Mouse (Mus musculus): ENCODE results near the gene Arl4d. TPM values are rescaled to one million over a fixed set of nuclear protein-coding genes. Genes with fewer than 3 reads are reported as not detected.

Gene Arl4d
- total and polyA plus RNA-seq, 2 experiments, result 21.0 to 87.9 TPM

GRCm38 (mm10) chr11:101665636-101665992 lies 273 bp downstream of the Arl4d start:
- peaks cover 25% of the 10 kb centered on the region for H3K4me1 ChIP-seq (ENCODE audit: control insufficient read depth, insufficient read depth, low read length)
- peak overlapping the region; percentile 58 for H3K27ac ChIP-seq (replicated peaks; ENCODE audit: insufficient read depth, low read depth, low read length)

GRCm38 (mm10) chr11:101666626-101667345 lies 1.4 kb downstream of the Arl4d start:
- H3K4me1 ChIP-seq (ENCODE audit: control insufficient read depth, insufficient read depth, low read length), result peaks cover 23% of the 10 kb centered on the region

More at GRCm38 (mm10) chr11:101665636-101665992, 273 bp downstream of the Arl4d start:
- Histone ChIP-seq H3K27me3 (ENCODE audit: control insufficient read depth, insufficient read depth, low read length) (no peaks in the 10 kb centered on the region), H3K9ac (ENCODE audit: low read depth, low read length) (peak overlapping the region; percentile 75), H3K79me2 (ENCODE audit: control insufficient read depth, insufficient read depth, low read length) (peaks cover 11% of the 10 kb centered on the region; the same call in 1 of the 2 replicates), H3K36me3 (ENCODE audit: control insufficient read depth, insufficient read depth, low read length) (no peaks in the 10 kb centered on the region), H3K4me3 (ENCODE audit: insufficient read depth, low read depth, low read length) (peak overlapping the region; percentile 63)
- TF ChIP-seq POLR2A (IDR thresholded peaks at IDR 0.05; ENCODE audit: extremely low read depth, insufficient read depth, low read length), result no peak
- no peak for TF ChIP-seq CTCF (IDR thresholded peaks at IDR 0.05; ENCODE audit: low read depth, low read length)
- no peak for DNase-seq (ENCODE audit: extremely low read depth, low read depth, low spot score)
- under 1% methylated on average over 24 of the region's 24 CpGs for WGBS

GRCm38 (mm10) chr11:101667871-101668532 lies 2.7 kb downstream of the Arl4d start:
- TF ChIP-seq POLR2A (IDR thresholded peaks at IDR 0.05; ENCODE audit: extremely low read depth, insufficient read depth, low read length) (no peak), CTCF (IDR thresholded peaks at IDR 0.05; ENCODE audit: low read depth, low read length) (no peak)
- Histone ChIP-seq H3K27ac (replicated peaks; ENCODE audit: insufficient read depth, low read depth, low read length) (peak overlapping the region; percentile 86), H3K4me1 (ENCODE audit: control insufficient read depth, insufficient read depth, low read length) (peaks cover 19% of the 10 kb centered on the region), H3K36me3 (ENCODE audit: control insufficient read depth, insufficient read depth, low read length) (no peaks in the 10 kb centered on the region), H3K9ac (ENCODE audit: low read depth, low read length) (peak overlapping the region; percentile 63), H3K4me3 (ENCODE audit: insufficient read depth, low read depth, low read length) (peak overlapping the region; percentile 38), H3K27me3 (ENCODE audit: control insufficient read depth, insufficient read depth, low read length) (no peaks in the 10 kb centered on the region), H3K79me2 (ENCODE audit: control insufficient read depth, insufficient read depth, low read length) (peaks cover 11% of the 10 kb centered on the region; the same call in 1 of the 2 replicates)
- DNase-seq (ENCODE audit: extremely low read depth, low read depth, low spot score), result peak; percentile 97
- whole genome bisulfite sequencing, result 5% methylated on average over 14 of the region's 14 CpGs

More at GRCm38 (mm10) chr11:101666626-101667345, 1.4 kb downstream of the Arl4d start:
- peaks cover 11% of the 10 kb centered on the region; the same call in 1 of the 2 replicates for H3K79me2 ChIP-seq (ENCODE audit: control insufficient read depth, insufficient read depth, low read length)
- H3K27ac ChIP-seq (replicated peaks; ENCODE audit: insufficient read depth, low read depth, low read length), result peak overlapping the region; percentile 86
- no peaks in the 10 kb centered on the region for H3K27me3 ChIP-seq (ENCODE audit: control insufficient read depth, insufficient read depth, low read length)
- no peak for TF ChIP-seq POLR2A (IDR thresholded peaks at IDR 0.05; ENCODE audit: extremely low read depth, insufficient read depth, low read length)
- TF ChIP-seq CTCF (IDR thresholded peaks at IDR 0.05; ENCODE audit: low read depth, low read length), result no peak
- peak; percentile 61 for DNase-seq (ENCODE audit: extremely low read depth, low read depth, low spot score)
- peak overlapping the region; percentile 63 for H3K4me3 ChIP-seq (ENCODE audit: insufficient read depth, low read depth, low read length)
- H3K36me3 ChIP-seq (ENCODE audit: control insufficient read depth, insufficient read depth, low read length), result no peaks in the 10 kb centered on the region
- 25% methylated on average over 28 of the region's 28 CpGs for WGBS
- peak overlapping the region; percentile 92 for H3K9ac ChIP-seq (ENCODE audit: low read depth, low read length)

GRCm38 (mm10) chr11:101668546-101669261 lies 3.4 kb downstream of the Arl4d start:
- WGBS, result 6% methylated on average over 13 of the region's 13 CpGs
- H3K27me3 ChIP-seq (ENCODE audit: control insufficient read depth, insufficient read depth, low read length), result no peaks in the 10 kb centered on the region
- H3K4me1 ChIP-seq (ENCODE audit: control insufficient read depth, insufficient read depth, low read length), result peaks cover 16% of the 10 kb centered on the region
- DNase-seq (ENCODE audit: extremely low read depth, low read depth, low spot score), result peak; percentile 82
- peak overlapping the region; percentile 2 for H3K4me3 ChIP-seq (ENCODE audit: insufficient read depth, low read depth, low read length)
- H3K27ac ChIP-seq (replicated peaks; ENCODE audit: insufficient read depth, low read depth, low read length), result peak overlapping the region; percentile 86
- H3K36me3 ChIP-seq (ENCODE audit: control insufficient read depth, insufficient read depth, low read length), result no peaks in the 10 kb centered on the region
- TF ChIP-seq CTCF (IDR thresholded peaks at IDR 0.05; ENCODE audit: low read depth, low read length) (no peak), POLR2A (IDR thresholded peaks at IDR 0.05; ENCODE audit: extremely low read depth, insufficient read depth, low read length) (no peak)
- peaks cover 11% of the 10 kb centered on the region; the same call in 1 of the 2 replicates for H3K79me2 ChIP-seq (ENCODE audit: control insufficient read depth, insufficient read depth, low read length)
- H3K9ac ChIP-seq (ENCODE audit: low read depth, low read length), result peak overlapping the region; percentile 63

GRCm38 (mm10) chr11:101670334-101670733 lies 5.0 kb downstream of the Arl4d start:
- Histone ChIP-seq H3K4me1 (ENCODE audit: control insufficient read depth, insufficient read depth, low read length) (peaks cover 18% of the 10 kb centered on the region), H3K79me2 (ENCODE audit: control insufficient read depth, insufficient read depth, low read length) (peaks cover 11% of the 10 kb centered on the region; the same call in 1 of the 2 replicates), H3K27me3 (ENCODE audit: control insufficient read depth, insufficient read depth, low read length) (no peaks in the 10 kb centered on the region), H3K4me3 (ENCODE audit: insufficient read depth, low read depth, low read length) (no peak overlapping the region), H3K36me3 (ENCODE audit: control insufficient read depth, insufficient read depth, low read length) (no peaks in the 10 kb centered on the region), H3K9ac (ENCODE audit: low read depth, low read length) (no peak overlapping the region), H3K27ac (replicated peaks; ENCODE audit: insufficient read depth, low read depth, low read length) (no peak overlapping the region)
- TF ChIP-seq POLR2A (IDR thresholded peaks at IDR 0.05; ENCODE audit: extremely low read depth, insufficient read depth, low read length), result no peak
- TF ChIP-seq CTCF (IDR thresholded peaks at IDR 0.05; ENCODE audit: low read depth, low read length), result no peak
- 88% methylated on average over 1 of the region's 1 CpGs for WGBS
- DNase-seq (ENCODE audit: extremely low read depth, low read depth, low spot score), result no peak

Measured in liver, adult 2 months (tissue).